Mouse (Mus musculus) naive thymus-derived CD4-positive, alpha-beta T cell, adult 2 months (primary cell): ENCODE measurements around the gene Mrpl46.

Experiments
- DNase-seq: peaks from one replicate; pipeline ENCODE4 v3.0.0-alpha.2; 2011; ENCODE audit warnings: low read depth

Mrpl46 gene

DNA sequence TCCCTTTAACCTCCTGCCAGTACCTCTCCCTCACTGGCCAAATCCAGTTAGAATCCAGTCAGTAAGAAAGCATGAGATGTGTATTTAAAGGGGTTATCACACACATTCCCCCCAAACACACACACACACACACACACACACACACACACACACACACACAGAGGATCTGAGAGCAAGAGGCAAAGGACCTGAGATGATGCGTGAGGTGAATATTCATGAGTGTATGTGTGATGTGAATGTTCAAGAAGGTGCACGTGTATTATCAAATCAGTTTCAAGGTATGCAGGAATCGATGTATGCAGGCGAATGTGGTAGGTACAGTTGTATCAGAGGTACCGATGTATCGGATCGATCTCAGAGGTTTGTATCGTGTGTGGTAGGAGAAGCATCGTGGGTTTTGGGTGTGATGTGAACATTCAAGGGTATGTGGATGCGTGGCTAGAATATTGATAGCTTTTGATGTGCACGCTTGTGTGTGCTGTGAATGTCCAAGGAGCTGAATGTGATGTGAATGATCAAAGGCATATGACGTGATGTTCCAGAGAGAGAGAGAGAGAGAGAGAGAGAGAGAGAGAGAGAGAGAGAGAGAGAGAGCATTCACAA, 15.3 kb downstream of the Mrpl46 start:
- no peak for DNase-seq

DNA sequence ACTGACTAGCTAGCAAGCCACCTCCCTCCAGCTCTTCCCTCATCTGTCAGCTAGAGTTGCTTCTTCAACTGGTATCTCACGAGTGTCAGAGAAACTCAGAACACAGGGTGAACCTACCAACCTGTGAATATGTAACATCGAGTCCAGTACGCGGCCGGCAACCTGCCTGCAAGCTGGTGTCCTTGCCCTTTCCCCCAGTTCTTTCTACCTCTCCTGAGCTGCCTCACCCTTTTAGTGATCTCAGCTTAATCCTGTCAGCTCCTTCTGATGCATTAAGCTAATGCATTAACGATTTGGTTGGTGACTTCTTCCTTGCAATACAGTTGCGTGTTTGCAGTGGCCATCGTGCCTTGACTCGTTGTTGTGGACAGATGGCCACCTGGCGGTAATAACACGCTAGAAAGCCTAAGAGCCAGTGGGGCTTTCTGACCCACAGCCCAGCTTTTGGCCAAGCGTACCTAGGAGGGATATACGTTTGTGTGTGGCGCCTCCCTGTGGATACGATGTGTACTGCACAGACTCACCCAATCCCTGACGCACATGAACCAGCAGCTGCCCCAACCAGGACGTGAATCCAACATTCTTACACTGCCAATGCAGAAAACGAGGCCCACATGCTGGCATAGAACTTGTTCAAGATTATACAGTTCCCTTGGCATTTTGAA, 17.2 kb downstream of the Mrpl46 start:
- peak; percentile 89 for DNase-seq

DNA sequence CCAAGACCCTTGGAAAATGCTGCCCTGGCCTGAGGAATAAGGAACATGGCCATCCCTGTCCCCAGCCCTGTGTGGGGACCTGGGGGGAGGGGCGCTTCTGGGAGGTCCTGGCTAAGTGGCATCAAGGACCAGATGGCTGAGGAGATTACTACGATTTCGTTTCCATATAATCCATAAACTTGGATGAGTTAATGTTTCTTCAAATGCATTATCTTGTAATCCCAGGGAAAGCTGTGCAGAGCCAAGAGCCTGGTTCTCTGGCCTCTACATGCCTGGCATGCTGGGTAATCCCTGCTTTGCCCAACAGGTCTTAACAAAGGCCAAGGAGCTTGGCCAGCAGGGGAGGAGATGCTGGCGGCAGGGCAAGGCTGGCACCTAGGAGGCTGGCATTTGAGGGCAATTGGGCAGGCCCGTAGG, 18.1 kb downstream of the Mrpl46 start:
- DNase-seq = no peak

DNA sequence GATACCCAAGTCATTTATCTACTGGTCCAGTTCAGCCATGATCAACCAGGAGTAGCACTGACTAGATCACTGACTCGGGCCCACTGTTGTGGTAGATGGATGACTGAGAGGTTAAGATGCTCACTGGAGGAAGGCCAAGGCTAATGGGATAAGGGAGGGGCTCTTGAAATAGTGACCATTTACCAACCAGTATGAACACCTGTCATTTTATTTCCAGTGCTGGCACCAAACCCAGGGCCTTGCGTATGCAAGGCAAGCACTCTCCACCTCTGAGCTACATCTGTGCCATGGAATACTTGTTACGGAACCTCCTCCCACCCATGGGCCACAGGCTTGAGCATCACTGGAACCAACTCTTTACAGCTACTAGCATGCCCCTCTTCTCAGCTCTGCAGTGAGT, 19.5 kb downstream of the Mrpl46 start:
- no peak for DNase-seq

DNA sequence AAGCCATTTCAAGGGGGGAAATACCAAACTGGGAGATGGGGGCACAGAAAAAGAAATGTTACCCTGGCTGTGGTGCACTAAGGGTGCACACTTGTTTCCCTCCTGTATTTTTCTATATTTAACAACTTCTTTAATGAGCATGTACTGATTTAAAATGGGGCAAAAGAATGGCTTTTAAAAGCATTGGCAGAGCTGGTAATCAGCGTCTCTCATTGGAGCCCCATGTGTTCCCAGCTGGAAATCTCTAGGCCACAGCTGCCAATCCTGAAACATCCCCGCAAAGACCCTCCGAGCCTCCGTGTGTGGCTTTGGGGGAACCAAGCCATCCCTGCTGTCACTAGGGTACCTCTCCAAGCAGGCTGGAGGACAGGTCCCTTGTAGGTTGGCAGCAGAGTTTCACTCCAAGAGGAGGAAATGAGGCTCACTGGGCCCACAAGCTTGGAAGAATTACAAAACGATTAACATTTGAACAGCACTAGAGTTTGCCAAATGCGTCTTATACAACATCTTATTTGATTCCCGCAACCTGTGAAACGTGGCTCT, 28.8 kb downstream of the Mrpl46 start:
- no peak for DNase-seq

DNA sequence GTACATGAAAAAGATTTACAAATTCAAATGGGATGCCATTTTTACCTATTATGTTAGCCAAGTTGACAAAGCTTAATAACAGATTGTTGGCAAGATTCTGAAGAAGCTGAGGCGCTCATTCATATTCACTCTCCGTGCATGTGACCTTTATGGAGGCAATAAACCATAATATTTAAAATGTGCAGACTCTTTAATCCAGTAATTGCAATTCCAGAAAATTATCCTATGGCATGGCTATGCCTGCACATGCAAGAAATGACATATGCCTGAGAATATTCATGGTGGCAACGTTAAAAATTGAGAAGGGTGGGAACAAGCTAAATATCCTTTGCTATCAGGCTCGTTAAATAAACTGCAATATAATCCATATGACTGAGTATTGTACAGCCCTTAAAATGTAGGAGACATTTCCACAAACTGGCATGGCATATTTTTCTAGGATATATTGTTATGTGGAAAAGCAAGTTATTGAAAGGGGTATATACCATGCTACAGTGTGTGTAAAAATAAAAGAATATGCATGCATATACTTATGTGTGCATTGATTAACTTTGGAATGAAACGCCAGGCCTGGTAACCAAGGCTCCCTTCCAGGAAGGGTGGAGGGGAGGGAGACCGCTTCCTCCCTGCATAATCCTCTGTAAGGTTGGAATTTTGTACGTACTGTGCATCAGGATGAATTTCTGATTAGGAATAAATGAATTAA, 29.4 kb downstream of the Mrpl46 start:
- DNase-seq = no peak

DNA sequence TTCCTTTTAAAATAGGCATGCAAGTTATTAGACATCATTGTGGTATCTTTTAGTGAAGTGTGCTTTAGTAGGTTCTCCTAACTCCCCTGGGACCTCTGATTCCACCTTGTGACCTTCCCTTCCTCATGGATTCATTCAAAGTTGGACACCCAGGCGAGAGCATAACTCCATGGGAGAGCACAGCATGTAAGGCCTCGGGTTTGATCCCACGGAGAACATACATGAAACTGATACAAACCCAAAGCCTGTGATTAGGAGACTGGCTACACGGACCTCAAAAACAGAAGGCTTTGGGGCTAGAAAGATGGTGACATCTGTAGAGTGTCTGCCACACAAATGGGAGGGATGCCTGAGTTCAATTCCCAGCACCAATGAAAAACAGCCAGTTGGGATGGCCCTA, 30.4 kb downstream of the Mrpl46 start:
- DNase-seq = no peak

DNA sequence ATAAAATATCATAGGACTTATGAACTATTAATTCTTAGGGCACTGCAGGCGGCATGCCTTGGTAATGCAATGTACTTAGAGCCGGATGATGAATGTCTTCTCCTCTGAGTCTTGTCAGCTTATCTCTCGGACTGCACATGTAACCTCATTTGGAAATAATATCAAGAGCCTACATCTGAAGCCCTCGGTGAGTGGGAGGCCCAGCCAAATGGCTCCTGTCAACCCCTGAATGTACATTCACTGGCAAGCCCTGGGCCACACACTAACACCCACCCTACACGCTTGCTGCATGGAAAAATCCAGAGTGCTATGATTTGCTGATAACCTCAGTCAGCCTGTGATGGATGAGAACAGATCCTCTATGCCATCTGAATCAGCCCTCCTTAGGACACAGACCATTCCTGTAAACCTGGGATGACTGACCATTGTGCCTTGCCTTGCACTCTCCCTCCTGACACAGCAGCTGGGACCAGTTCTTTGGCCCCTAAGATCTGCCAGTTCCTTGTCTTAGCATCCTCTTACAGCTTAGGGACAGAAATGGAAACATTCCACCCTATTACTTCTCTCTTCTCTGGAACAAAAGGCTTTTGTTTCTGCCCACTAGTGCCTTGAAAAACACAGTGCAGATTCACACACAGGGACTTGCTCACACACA, 39.5 kb downstream of the Mrpl46 start:
- no peak for DNase-seq

DNA sequence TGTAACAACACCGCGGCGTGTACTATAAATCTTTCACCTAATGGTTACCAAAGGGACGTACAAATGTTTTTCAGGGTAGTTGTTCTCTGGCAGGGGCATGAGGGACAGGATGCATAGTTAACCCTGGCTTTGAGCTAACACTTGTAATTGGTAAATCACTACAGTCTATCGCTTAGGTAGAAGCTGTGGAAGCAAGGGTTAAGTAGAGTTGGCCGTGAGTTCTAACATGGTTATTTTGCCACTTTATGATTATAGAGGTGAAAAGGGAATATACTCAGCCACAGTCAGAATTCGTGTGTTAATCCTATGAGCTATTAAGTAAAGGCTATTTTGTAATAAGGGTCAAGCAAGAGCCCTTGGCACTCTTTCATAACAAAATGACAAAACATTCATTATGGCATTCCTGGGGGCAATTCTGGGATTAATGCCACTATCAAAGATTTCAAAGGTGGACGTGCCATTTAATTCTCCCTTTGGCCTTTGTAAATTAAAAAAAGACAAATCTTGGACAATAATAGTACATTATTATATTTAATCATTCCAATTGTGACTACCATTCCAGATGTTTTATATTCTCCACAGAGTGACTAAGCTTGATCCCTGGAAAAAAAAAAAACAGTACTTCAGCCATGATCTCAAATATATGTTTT, 43.9 kb downstream of the Mrpl46 start:
- no peak for DNase-seq

DNA sequence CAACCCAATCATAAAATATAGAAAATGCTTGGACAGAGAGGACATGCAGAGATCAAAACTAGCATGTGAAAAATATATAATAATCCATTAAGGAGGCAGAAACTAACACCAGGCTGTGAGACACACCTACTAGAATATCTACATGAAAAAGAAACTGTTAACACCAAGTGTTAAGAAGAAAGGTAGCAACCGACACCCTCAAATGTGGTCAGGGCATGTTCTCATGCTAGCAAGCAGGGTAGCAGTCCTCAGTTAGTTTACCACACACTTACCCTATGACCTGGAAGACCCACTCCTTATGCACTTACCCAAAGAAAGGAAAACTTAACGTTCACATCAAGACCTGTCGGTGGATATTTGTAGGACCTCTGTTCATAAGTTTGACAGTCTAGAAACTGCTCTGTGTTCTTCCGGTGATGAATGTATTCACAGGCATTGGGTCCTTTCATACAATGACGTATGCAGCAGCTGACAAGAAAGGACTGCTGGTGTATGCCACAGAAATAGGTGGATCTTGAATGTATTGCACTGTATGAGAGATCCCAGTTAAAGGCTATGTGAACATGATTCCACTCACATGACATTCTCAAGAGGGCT, 45.6 kb downstream of the Mrpl46 start, which contains the start of gene Ntrk3:
Gene Ntrk3, minus strand, starts transcription at position 399 of the 597 bp plus-strand sequence.
- peak; percentile 82 for DNase-seq

DNA sequence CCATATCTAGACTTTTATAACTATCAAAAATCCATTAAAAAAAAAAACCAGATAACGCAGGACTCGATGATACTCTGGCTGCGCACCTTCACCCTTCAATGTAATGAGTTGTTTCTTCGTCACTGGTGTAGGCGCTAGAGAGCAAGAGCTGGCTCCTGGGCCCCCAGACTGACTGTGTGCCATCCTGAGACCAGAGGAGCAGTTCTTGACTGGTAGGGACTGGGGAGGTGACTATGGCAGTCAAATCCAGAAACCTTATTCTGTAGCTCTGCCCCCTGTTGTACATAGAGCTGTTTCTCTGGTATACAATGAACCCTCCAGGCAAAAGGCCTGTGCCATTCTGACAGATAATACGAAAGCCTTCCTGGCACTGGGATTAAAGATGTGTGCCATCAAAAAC, 46.1 kb downstream of the Mrpl46 start:
- no peak for DNase-seq

DNA sequence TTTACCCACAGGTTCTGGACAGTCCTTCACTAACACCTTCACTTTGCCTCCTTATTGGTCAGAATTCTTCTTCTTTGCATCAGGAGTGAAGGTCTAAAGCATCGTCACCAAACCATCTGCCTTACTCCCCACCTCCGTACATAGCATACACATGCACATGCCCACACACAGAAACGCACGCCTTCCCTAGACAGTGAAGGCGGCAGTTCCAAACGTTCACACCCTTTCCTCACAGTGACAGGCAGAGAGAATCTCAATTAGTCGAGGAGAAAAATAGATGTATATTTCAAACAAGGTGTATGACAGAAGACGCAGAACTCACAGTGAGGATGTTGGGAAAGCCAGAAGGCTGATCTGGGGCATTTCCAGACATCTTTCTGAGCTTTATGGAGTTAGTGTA, 51.9 kb downstream of the Mrpl46 start:
- DNase-seq = no peak
